Mouse (Mus musculus) bone marrow macrophage, adult 2 months (primary cell): ENCODE measurements around the gene Slit1. TPM values are rescaled to one million over a fixed set of nuclear protein-coding genes. Genes with fewer than 3 reads are reported as not detected.

Source experiments
- H3K27ac ChIP-seq: 2 replicates; pipeline ENCODE4 v1.5.1; 2012; ENCODE audit warnings: low read depth, low read length; ENCODE audit not compliant: insufficient read depth
- H3K4me1 ChIP-seq: 2 replicates; pipeline ENCODE4 v1.6.1; 2012; ENCODE audit warnings: low read length; ENCODE audit not compliant: control insufficient read depth, insufficient read depth
- H3K4me3 ChIP-seq: 2 replicates; pipeline ENCODE4 v1.5.1; 2012; ENCODE audit warnings: mild to moderate bottlenecking, low read length, moderate library complexity; ENCODE audit not compliant: insufficient read depth
- CTCF ChIP-seq: IDR thresholded peaks from 2 replicates; pipeline ENCODE4 v1.5.1; 2012; ENCODE audit warnings: low read depth, mild to moderate bottlenecking, low read length, moderate library complexity
- POLR2A ChIP-seq: IDR thresholded peaks from 2 replicates; pipeline ENCODE4 v1.6.1; 2012; ENCODE audit warnings: mild to moderate bottlenecking, low read depth, low read length, borderline replicate concordance
- polyA plus RNA-seq: library from polyadenylated mRNA; stranded (reverse); fragments of >200 nt; gene quantifications from 2 replicates; pipeline ENCODE4 v1.2.4, GENCODE M21; 2012; ENCODE audit not compliant: missing spikeins, insufficient read depth, insufficient read length

Gene Slit1
- polyA plus RNA-seq, 1 experiment: 4.6 TPM

GRCm38 (mm10) chr19:41759765-41760164 is 16.3 kb upstream of the Slit1 start:
- peaks cover 4% of the 10 kb centered on the region for H3K4me1 ChIP-seq
- no peak overlapping the region for H3K27ac ChIP-seq
- TF ChIP-seq POLR2A (no peak), CTCF (no peak)
- no peak overlapping the region for H3K4me3 ChIP-seq

GRCm38 (mm10) chr19:41759270-41759669 is 15.8 kb upstream of the Slit1 start:
- Histone ChIP-seq H3K27ac (no peak overlapping the region), H3K4me1 (peaks cover 2% of the 10 kb centered on the region), H3K4me3 (no peak overlapping the region)
- no peak for TF ChIP-seq CTCF
- TF ChIP-seq POLR2A: no peak

- Histone ChIP-seq H3K4me1 (no peaks in the 10 kb centered on the region), H3K27ac (no peak overlapping the region), H3K4me3 (no peak overlapping the region)
- TF ChIP-seq POLR2A: no peak
- no peak for TF ChIP-seq CTCF
These were observed 11.3 kb upstream of the Slit1 start for GRCm38 (mm10) chr19:41754760-41755159.

GRCm38 (mm10) chr19:41751906-41752305 is 8.4 kb upstream of the Slit1 start:
- no peaks in the 10 kb centered on the region for H3K4me1 ChIP-seq
- no peak overlapping the region for H3K4me3 ChIP-seq
- H3K27ac ChIP-seq: no peak overlapping the region
- no peak for TF ChIP-seq POLR2A
- TF ChIP-seq CTCF: no peak

GRCm38 (mm10) chr19:41747436-41747835 is 4.0 kb upstream of the Slit1 start:
- TF ChIP-seq CTCF: no peak
- no peak overlapping the region for H3K4me3 ChIP-seq
- no peaks in the 10 kb centered on the region for H3K4me1 ChIP-seq
- no peak overlapping the region for H3K27ac ChIP-seq

- Histone ChIP-seq H3K4me3 (no peak overlapping the region), H3K27ac (no peak overlapping the region), H3K4me1 (no peaks in the 10 kb centered on the region)
- TF ChIP-seq CTCF (no peak), POLR2A (no peak)
These were observed 2.6 kb upstream of the Slit1 start for GRCm38 (mm10) chr19:41745941-41746557.

- Histone ChIP-seq H3K27ac (no peak overlapping the region), H3K4me3 (no peak overlapping the region), H3K4me1 (no peaks in the 10 kb centered on the region)
- no peak for TF ChIP-seq POLR2A
These were observed 4.6 kb downstream of the Slit1 start for GRCm38 (mm10) chr19:41738896-41739295.

- Histone ChIP-seq H3K27ac (no peak overlapping the region), H3K4me1 (no peaks in the 10 kb centered on the region), H3K4me3 (no peak overlapping the region)
- no peak for TF ChIP-seq POLR2A
- no peak for TF ChIP-seq CTCF
These were observed 5.0 kb downstream of the Slit1 start for GRCm38 (mm10) chr19:41738429-41738805.

- H3K4me3 ChIP-seq: no peak overlapping the region
- no peaks in the 10 kb centered on the region for H3K4me1 ChIP-seq
- TF ChIP-seq POLR2A (no peak), CTCF (no peak)
- H3K27ac ChIP-seq: no peak overlapping the region
These were observed 5.6 kb downstream of the Slit1 start for GRCm38 (mm10) chr19:41737657-41738428.

- H3K4me3 ChIP-seq: no peak overlapping the region
- no peaks in the 10 kb centered on the region for H3K4me1 ChIP-seq
- no peak overlapping the region for H3K27ac ChIP-seq
- TF ChIP-seq CTCF (no peak), POLR2A (no peak)
These were observed 8.8 kb downstream of the Slit1 start for GRCm38 (mm10) chr19:41734685-41735084.

- no peak for TF ChIP-seq POLR2A
- no peak for TF ChIP-seq CTCF
- no peak overlapping the region for H3K4me3 ChIP-seq
- no peaks in the 10 kb centered on the region for H3K4me1 ChIP-seq
- H3K27ac ChIP-seq: no peak overlapping the region
These were observed 18.0 kb downstream of the Slit1 start for GRCm38 (mm10) chr19:41725491-41725890.
